Mouse (Mus musculus): ENCODE measurements around the gene Gimap3.

Gene Gimap3

GRCm38 (mm10) chr6:48770696-48771095 is at the start of gene Gimap3:
Gene Gimap3 (minus strand): TSS chr6:48770851.
- no peak for ATAC-seq (ENCODE audit: insufficient number of reproducible peaks, low FRiP score, low TSS enrichment)

DNA sequence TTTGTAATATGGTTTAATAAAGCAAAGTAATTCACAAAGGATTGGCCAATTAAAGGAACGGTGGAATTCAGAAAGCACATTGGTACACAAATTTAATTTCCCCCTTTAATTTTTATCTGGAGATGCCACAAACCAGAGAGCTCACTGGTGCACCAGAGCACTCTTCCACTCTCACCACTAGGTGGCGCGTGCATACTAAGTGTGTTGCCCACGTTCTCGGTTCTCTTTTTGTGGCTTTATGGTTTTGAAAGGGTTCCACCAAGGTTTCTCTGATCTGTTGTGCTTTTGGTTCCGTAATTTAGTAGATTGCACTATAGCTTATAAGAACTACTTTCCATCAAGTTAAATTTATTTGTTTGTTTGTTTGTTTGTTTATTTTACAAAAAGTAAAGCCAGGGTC is 47.2 kb upstream of the Gimap3 start:
- no peak for ATAC-seq (ENCODE audit: insufficient number of reproducible peaks, low FRiP score, low TSS enrichment)

GRCm38 (mm10) chr6:48815013-48815412 is 44.4 kb upstream of the Gimap3 start:
- no peak for ATAC-seq (ENCODE audit: insufficient number of reproducible peaks, low FRiP score, low TSS enrichment)

DNA sequence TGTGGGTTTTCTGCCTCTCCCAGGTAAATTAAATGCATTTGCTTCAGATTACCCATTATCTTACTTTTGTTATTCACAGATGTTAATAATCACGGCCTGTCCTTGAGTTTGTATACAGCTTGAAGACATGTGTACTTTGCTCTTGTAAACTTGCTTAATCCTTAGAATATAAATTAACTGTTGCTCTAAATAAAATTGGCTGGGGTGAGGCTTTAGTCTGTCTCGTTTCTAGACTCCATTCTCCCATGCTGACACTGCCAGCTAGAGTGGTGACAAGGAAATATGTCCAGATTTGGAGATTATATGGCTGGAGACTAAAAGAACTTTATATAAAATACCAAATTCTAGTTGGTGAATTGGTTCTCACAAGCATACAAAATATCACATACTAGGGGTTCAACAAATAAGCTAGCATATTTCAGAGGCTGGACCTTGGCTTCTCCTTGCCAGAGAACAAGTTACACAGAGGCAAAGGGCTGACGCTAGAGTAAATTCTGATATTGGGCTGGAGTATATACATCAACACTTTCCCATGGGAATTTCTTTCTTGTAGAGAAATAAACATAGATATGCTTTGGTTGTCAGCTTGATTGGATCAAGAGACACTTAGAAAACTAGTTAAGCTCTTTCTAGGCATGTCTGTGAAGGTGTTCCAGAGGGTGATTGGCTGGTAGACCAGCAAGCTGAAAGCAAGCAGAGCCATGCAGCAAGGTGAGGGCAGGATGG is 39.0 kb upstream of the Gimap3 start:
- ATAC-seq (ENCODE audit: insufficient number of reproducible peaks, low FRiP score, low TSS enrichment) = no peak

DNA sequence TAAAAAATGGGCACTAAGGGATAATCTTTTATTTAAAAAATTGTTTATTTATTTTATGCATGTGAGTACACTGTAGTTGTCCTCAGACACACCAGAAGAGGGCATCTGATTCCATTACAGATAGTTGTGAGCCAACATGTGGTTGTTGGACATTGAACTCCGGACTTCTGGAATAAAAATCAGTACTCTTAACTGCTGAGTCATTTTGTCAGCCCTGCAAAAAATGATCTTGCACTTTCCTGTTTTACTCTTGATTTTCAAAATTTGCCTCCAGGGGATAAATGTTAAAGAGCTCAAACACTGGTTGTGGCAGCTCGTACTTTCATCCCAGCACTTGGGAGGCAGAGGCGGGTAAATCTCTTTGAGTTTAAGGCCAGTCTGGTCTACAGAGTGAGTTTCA is 36.1 kb upstream of the Gimap3 start:
- ATAC-seq (ENCODE audit: insufficient number of reproducible peaks, low FRiP score, low TSS enrichment) = no peak

GRCm38 (mm10) chr6:48804346-48804745 is 33.7 kb upstream of the Gimap3 start:
- no peak for ATAC-seq (ENCODE audit: insufficient number of reproducible peaks, low FRiP score, low TSS enrichment)

GRCm38 (mm10) chr6:48803406-48804051 is 32.9 kb upstream of the Gimap3 start:
- no peak for ATAC-seq (ENCODE audit: insufficient number of reproducible peaks, low FRiP score, low TSS enrichment)

DNA sequence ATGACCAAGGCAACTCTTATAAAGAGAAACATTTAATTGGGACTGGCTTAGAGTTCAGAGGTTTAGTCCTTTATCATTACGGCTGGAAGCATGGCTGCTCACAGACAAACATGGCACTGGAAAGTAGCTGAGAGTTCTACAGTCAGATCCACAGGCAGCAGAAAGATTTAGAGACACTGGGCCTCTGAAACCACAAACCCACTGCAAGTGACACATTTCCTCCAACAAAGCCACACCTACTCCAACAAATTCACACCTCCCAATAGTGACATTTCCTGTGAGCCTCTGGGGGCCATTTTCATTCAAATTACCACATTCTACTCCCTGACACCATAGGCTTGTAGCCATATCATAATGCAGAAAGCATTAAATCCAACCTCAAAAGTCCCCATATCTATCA is 31.2 kb upstream of the Gimap3 start:
- ATAC-seq (ENCODE audit: insufficient number of reproducible peaks, low FRiP score, low TSS enrichment) = no peak

DNA sequence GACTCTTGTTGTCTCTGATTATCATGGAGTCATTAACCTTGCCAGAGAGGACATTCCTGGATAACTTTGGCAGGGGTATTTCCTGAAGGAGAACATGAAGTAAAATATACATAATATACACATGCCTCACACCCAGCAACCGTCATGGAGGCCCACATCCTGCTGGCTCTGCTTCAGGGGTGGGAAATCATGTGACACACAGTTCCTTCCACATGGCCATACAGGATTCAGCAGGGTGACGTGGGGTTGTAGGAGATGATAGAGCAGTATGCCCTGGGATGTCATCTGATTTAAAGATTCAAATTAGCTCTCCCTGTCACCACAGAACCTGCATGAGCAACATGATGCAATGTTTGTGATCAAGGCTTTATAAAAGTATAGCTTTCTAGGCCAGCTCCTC is 17.2 kb upstream of the Gimap3 start:
- ATAC-seq (ENCODE audit: insufficient number of reproducible peaks, low FRiP score, low TSS enrichment) = no peak

DNA sequence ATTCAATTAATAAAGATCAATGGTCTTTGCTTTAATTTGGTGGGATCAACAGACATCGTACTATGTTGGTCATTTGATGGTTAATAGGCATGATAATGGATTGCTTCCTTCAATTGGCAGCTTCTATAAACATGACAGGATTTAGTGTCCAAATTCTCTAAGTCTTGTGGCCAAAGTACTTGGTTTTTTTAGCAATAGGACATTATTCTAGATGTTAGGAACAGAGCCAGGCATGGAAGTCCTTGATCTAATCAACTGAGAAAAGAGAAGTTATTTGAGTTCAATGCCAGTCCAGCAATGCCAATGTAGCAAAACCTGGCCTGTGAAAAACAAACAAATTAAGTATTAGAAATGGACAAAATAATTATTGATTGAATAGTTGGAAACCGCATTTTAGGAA is 14.9 kb upstream of the Gimap3 start:
- ATAC-seq (ENCODE audit: insufficient number of reproducible peaks, low FRiP score, low TSS enrichment) = no peak

GRCm38 (mm10) chr6:48785189-48785588 is 14.5 kb upstream of the Gimap3 start:
- ATAC-seq (ENCODE audit: insufficient number of reproducible peaks, low FRiP score, low TSS enrichment) = no peak

DNA sequence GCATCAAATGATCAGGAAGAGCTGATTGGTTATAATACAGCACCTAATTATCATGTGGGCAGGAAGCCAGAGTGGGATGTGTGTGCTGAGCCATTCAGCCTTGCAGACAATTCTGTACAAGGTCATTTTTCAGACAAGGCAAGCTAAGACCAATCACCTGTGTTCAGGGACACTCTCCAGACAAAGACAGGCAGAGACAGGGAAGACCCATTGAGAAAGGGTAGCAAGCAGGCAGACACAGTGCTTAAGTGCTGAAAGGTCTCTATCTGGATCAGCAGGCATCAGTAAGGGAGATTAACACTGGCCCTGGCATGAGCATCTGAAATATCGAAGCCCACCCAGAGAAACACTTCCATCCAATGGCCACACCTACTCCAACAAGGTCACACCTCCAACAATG is 13.8 kb upstream of the Gimap3 start:
- no peak for ATAC-seq (ENCODE audit: insufficient number of reproducible peaks, low FRiP score, low TSS enrichment)

- ATAC-seq (ENCODE audit: insufficient number of reproducible peaks, low FRiP score, low TSS enrichment) = peak; percentile 78
Observed at GRCm38 (mm10) chr6:48772030-48772429, 1.4 kb upstream of the Gimap3 start.

GRCm38 (mm10) chr6:48768933-48769332 is 1.7 kb downstream of the Gimap3 start:
- no peak for ATAC-seq (ENCODE audit: insufficient number of reproducible peaks, low FRiP score, low TSS enrichment)

GRCm38 (mm10) chr6:48768178-48768869 is 2.3 kb downstream of the Gimap3 start:
- ATAC-seq (ENCODE audit: insufficient number of reproducible peaks, low FRiP score, low TSS enrichment) = no peak

DNA sequence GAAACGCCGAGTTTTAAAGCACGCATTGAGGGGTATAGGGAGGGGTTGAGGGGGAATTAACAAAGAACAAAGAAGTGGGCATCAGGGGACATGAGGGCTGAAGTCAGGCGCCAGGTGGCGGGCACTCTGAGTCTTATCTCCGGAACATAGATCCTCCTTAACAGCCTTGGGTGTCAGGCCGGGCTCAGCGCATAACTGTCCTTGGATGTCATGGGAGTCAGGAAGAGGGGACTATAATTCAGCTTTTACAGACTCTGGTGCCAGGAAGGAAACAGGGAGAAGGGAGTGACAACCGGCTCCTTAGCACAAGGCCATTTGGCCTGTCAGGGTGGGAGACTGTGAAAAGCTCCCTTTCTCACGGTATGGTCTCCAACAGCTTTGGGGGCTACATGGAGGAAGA is 6.2 kb downstream of the Gimap3 start:
- no peak for ATAC-seq (ENCODE audit: insufficient number of reproducible peaks, low FRiP score, low TSS enrichment)

DNA sequence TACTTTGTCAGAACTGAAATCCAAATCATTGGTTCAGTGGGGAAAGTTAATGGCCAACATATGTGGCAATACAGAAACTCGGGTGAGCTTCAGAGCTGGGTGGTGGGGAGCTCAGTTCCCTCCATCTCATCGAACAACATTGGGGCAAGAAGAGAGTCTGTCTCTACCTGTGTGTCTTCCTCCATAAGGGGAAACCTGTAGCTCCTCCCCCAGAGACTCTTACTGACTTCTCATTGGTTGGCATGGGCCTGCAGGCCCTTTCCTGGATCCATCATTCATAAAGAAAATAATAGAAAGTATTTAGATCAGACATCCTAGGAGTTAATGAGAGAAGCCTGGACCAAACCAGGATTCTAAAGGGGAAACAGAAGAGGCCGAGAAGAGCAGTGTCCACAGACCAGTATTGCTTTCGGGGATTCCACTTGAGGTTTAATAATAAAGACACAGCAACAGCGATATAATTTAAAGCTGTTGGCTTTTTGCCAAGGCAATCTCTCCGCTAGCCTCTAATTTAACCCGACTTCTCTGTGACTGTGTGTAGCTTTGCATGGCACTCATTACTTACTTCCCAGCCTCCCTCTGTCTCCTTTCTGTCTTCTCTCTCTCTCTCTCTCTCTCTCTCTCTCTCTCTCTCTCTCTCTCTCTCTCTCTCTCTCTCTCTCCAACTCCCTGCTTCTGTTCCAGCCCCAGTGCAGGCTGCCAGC is 6.9 kb downstream of the Gimap3 start:
- no peak for ATAC-seq (ENCODE audit: insufficient number of reproducible peaks, low FRiP score, low TSS enrichment)

DNA sequence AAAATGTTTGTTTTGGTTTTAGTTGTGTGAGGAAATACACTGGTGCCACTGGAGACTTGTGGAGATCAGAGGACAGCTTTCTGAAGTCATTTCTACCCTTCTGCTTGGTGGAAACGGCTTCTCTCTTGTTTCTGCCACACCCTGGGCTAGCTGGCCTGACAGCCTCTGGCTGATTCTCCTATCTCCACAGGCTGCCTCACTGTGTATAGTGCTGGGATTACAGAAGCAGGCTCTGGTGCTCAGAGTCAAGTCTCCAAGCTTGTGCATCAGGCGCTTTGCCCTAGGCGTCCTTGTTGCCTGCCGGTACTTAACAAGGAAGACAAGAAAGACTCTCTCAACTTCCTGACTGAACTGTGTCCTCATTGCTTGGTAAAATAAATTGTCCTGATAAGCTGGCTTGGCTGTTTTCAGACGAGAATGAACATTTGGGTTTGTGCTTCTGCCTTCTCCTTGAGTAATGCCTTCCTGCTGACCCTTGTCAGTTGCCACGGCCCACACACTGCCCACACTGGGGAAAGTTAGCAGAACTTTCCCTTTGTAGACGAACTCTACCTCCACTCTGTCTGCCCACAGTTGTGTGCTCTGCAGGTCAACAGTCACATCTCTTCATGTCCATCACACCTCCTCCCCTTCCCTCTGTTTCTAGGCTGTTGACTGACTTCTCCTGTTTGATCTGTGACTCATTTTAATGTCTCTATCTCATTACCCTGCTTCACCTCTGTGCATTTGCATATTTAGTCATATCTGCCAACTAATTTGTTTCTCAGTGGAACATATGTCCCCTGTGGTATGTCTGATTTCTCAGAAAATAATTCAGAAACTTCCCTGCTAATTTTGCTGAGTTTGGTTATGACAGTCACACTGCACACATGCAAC is 23.3 kb downstream of the Gimap3 start:
- ATAC-seq (ENCODE audit: insufficient number of reproducible peaks, low FRiP score, low TSS enrichment) = no peak

GRCm38 (mm10) chr6:48745959-48746889 is 24.4 kb downstream of the Gimap3 start, which contains the start of gene Gimap5:
Gene Gimap5 (plus strand): TSS chr6:48746197.
- 0 out of 2 replicates have a peak, but pooled peaks have one; percentile 49 for ATAC-seq (ENCODE audit: insufficient number of reproducible peaks, low FRiP score, low TSS enrichment)
